Mouse (Mus musculus): Measurements from ENCODE around the gene Hlx.

GRCm38 (mm10) chr1:184725318-184725790, 7.1 kb downstream of the Hlx start:
- TF ChIP-seq CTCF (conservative IDR thresholded peaks at IDR 0.05; ENCODE audit: low read length) (no peak), NANOG (IDR thresholded peaks at IDR 0.05; ENCODE audit: borderline replicate concordance, low read length) (no peak)
